Mouse (Mus musculus) neural tube, embryonic 12.5 days (tissue): ENCODE results near the gene Prkag3. TPM values are rescaled to one million over a fixed set of nuclear protein-coding genes. Genes with fewer than 3 reads are reported as not detected.

Experiments used
- ATAC-seq: fragments of 200-750 bp; cut with Nextera tagmentation; 2 replicates; pipeline ENCODE4 v1.8.0; 2017; ENCODE audit warnings: low read depth, mild to moderate bottlenecking, moderate TSS enrichment, moderate library complexity; ENCODE audit not compliant: low FRiP score
- H3K27ac ChIP-seq: fragments of 300-500 bp; sonication (generic); 2 replicates; pipeline ENCODE4 v1.5.1; 2016
- H3K27me3 ChIP-seq: fragments of 300-500 bp; sonication (generic); replicated peaks from 2 replicates; pipeline ENCODE4 v1.6.1; 2016; ENCODE audit warnings: mild to moderate bottlenecking
- H3K36me3 ChIP-seq: fragments of 300-500 bp; sonication (generic); 2 replicates; pipeline ENCODE4 v1.6.1; 2016; ENCODE audit warnings: mild to moderate bottlenecking
- H3K4me1 ChIP-seq: fragments of 300-500 bp; sonication (generic); 2 replicates; pipeline ENCODE4 v1.6.1; 2016
- H3K4me2 ChIP-seq: fragments of 300-500 bp; sonication (generic); replicated peaks from 2 replicates; pipeline ENCODE4 v1.6.1; 2016; ENCODE audit warnings: mild to moderate bottlenecking
- H3K4me3 ChIP-seq: fragments of 300-500 bp; sonication (generic); 2 replicates; pipeline ENCODE4 v1.5.1; 2016
- H3K9ac ChIP-seq: fragments of 300-500 bp; sonication (generic); 2 replicates; pipeline ENCODE4 v1.6.1; 2016; ENCODE audit warnings: mild to moderate bottlenecking
- H3K9me3 ChIP-seq: fragments of 300-500 bp; sonication (generic); 2 replicates; pipeline ENCODE4 v1.6.1; 2016; ENCODE audit warnings: mild to moderate bottlenecking
- WGBS: fragments of 180-500 bp; shearing (Covaris S2); methylation state at CpG from one replicate; pipeline ENCODE4 v1.1.7; 2016; 5-methylcytosine and 5-hydroxymethylcytosine counted together
- polyA plus RNA-seq: library from polyadenylated mRNA; unstranded; fragments of >200 nt; fragmentation: Nextera tagmentation; extraction: Ambion mirVana; gene quantifications from 2 replicates; pipeline ENCODE4 v1.2.1, GENCODE M21; 2016

The Prkag3 gene
- polyA plus RNA-seq, 1 experiment from 2014 or later = 0.10 TPM

DNA sequence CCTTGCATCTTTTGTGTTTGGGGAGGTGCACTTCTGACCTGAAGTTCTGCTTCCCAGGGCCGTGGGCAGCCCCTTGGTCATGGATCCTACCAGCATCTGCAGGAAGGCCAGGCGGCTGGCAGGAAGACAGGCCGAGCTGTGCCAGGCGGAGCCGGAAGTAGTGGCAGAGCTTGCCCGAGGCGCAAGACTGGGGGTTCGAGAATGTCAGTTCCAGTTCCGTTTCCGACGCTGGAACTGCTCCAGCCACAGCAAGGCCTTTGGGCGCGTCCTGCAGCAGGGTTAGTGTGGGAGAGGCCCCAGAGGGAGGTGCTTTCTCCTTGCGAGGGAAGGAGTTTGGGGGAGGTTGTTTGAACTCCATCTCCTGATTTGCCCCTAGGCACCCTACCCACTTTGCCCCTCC, 33.0 kb upstream of the Prkag3 start:
- 26% methylated on average over 14 of the region's 14 CpGs for WGBS
- no peak overlapping the region for H3K9ac ChIP-seq

GRCm38 (mm10) chr1:74778934-74779486, 30.0 kb upstream of the Prkag3 start:
- Histone ChIP-seq H3K4me1 (peaks cover 10% of the 10 kb centered on the region), H3K36me3 (no peaks in the 10 kb centered on the region), H3K9ac (no peak overlapping the region), H3K27ac (no peak overlapping the region), H3K9me3 (no peaks in the 10 kb centered on the region), H3K4me3 (no peak overlapping the region), H3K27me3 (peaks cover 80% of the 10 kb centered on the region), H3K4me2 (no peak overlapping the region)
- no peak for ATAC-seq
- WGBS = 48% methylated on average over 3 of the region's 3 CpGs

More for the DNA sequence above, 33.0 kb upstream of the Prkag3 start:
- Histone ChIP-seq H3K4me3 (no peak overlapping the region), H3K36me3 (no peaks in the 10 kb centered on the region), H3K27me3 (peaks cover 78% of the 10 kb centered on the region), H3K4me1 (peaks cover 16% of the 10 kb centered on the region), H3K27ac (no peak overlapping the region), H3K4me2 (no peak overlapping the region), H3K9me3 (no peaks in the 10 kb centered on the region)
- no peak for ATAC-seq

DNA sequence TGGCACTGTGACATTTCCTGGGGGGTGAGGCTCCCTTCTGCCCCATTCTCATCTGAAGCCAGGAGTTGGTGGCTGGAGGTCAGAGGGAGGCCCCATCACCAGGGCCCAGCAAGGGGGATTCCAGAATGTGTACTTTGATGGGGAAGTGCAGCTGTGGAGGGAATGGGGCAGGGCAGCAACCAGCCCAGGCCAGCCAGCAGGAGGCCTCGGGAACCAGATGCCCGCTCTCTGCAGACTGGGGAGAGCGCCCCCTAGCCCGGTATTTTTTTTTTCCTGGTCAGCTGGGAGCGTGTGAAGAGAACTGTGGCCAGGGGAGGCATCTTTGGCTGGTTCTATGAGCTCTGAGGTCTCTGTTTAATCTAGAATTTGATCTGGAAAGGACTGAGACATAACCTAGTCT, 26.8 kb upstream of the Prkag3 start:
- peaks cover 20% of the 10 kb centered on the region for H3K4me1 ChIP-seq
- ATAC-seq = no peak
- no peak overlapping the region for H3K4me2 ChIP-seq
- WGBS = 8% methylated on average over 5 of the region's 5 CpGs
- H3K27me3 ChIP-seq = peaks cover 79% of the 10 kb centered on the region
- H3K36me3 ChIP-seq = no peaks in the 10 kb centered on the region
- H3K4me3 ChIP-seq = no peak overlapping the region
- H3K27ac ChIP-seq = no peak overlapping the region
- no peaks in the 10 kb centered on the region for H3K9me3 ChIP-seq
- 0 out of 2 replicates have a peak overlapping the region, but pooled peaks have one; percentile 13 for H3K9ac ChIP-seq

DNA sequence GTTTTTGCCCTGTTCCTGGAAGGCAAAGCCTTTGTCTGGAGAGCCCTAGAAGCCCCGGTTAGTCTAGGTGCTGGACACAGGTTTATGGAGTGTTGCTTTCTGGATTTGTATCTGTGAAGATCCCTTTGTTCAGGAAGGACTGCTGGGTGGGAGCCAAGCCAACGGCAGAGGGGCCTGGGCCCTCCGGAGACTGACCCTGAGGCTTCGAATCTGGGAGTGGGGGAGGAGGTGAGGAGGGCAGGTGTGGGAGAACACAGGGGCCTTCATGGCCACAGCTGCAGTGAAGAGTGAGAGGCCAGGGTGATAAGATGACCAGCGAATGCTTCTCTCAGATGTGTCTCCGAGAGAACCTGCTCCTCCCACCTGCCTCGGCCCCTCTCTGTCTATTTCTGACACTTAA, 25.0 kb upstream of the Prkag3 start:
- H3K27ac ChIP-seq = no peak overlapping the region
- peaks cover 89% of the 10 kb centered on the region for H3K27me3 ChIP-seq
- peaks cover 23% of the 10 kb centered on the region for H3K4me1 ChIP-seq
- no peaks in the 10 kb centered on the region for H3K9me3 ChIP-seq
- WGBS = 13% methylated on average over 7 of the region's 7 CpGs
- no peaks in the 10 kb centered on the region for H3K36me3 ChIP-seq
- H3K4me2 ChIP-seq = no peak overlapping the region
- no peak overlapping the region for H3K9ac ChIP-seq
- no peak overlapping the region for H3K4me3 ChIP-seq
- no peak; the same call in 1 of the 2 replicates for ATAC-seq

GRCm38 (mm10) chr1:74773136-74773535, 24.1 kb upstream of the Prkag3 start:
- WGBS = 1% methylated on average over 15 of the region's 15 CpGs
- Histone ChIP-seq H3K4me3 (no peak overlapping the region), H3K27me3 (peaks cover 95% of the 10 kb centered on the region), H3K4me2 (peak overlapping the region; percentile 95), H3K9me3 (no peaks in the 10 kb centered on the region), H3K4me1 (peaks cover 23% of the 10 kb centered on the region), H3K27ac (no peak overlapping the region), H3K9ac (no peak overlapping the region), H3K36me3 (no peaks in the 10 kb centered on the region)
- ATAC-seq = peak; percentile 77

- no peak for ATAC-seq
- Histone ChIP-seq H3K4me1 (peaks cover 23% of the 10 kb centered on the region), H3K4me2 (peak overlapping the region; percentile 95), H3K9ac (peak overlapping the region; percentile 65), H3K9me3 (no peaks in the 10 kb centered on the region), H3K4me3 (peak overlapping the region; percentile 47), H3K36me3 (no peaks in the 10 kb centered on the region), H3K27ac (no peak overlapping the region), H3K27me3 (peaks cover 93% of the 10 kb centered on the region)
- WGBS = under 1% methylated on average over 51 of the region's 51 CpGs
Observed at GRCm38 (mm10) chr1:74771931-74772620, 23.1 kb upstream of the Prkag3 start.

DNA sequence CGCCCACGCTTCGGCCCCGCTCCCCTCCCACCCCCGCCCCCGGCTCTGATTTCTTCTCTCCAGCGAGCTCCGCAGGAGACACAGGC, 22.7 kb upstream of the Prkag3 start, which contains the start of gene Wnt6:
TSS of gene Wnt6 (plus strand) at position 48 of the 86 bp plus-strand sequence.
- WGBS = 0% methylated on average over 7 of the region's 8 CpGs
- Histone ChIP-seq H3K4me2 (peak within 1 kb of the TSS; percentile 95), H3K9ac (peak within 1 kb of the TSS; percentile 65), H3K36me3 (no peaks in the 10 kb centered on the region), H3K27me3 (peaks cover 90% of the 10 kb centered on the region), H3K27ac (no peak within 1 kb of the TSS), H3K9me3 (no peaks in the 10 kb centered on the region), H3K4me1 (peaks cover 23% of the 10 kb centered on the region), H3K4me3 (peak within 1 kb of the TSS; percentile 47)
- no peak for ATAC-seq

- ATAC-seq = no peak
- no peak overlapping the region for H3K27ac ChIP-seq
- WGBS = 2% methylated on average over 22 of the region's 26 CpGs
- H3K4me1 ChIP-seq = peaks cover 23% of the 10 kb centered on the region
- H3K27me3 ChIP-seq = peaks cover 87% of the 10 kb centered on the region
- peak overlapping the region; percentile 95 for H3K4me2 ChIP-seq
- no peaks in the 10 kb centered on the region for H3K36me3 ChIP-seq
- peak overlapping the region; percentile 47 for H3K4me3 ChIP-seq
- peak overlapping the region; percentile 65 for H3K9ac ChIP-seq
- H3K9me3 ChIP-seq = no peaks in the 10 kb centered on the region
Observed at GRCm38 (mm10) chr1:74771467-74771844, 22.4 kb upstream of the Prkag3 start.

GRCm38 (mm10) chr1:74770727-74771466, 21.9 kb upstream of the Prkag3 start:
- Histone ChIP-seq H3K36me3 (no peaks in the 10 kb centered on the region), H3K4me1 (peaks cover 23% of the 10 kb centered on the region), H3K9me3 (no peaks in the 10 kb centered on the region), H3K27ac (no peak overlapping the region), H3K27me3 (peaks cover 82% of the 10 kb centered on the region), H3K9ac (0 out of 2 replicates have a peak overlapping the region, but pooled peaks have one; percentile 65), H3K4me3 (peak overlapping the region; percentile 47), H3K4me2 (peak overlapping the region; percentile 95)
- under 1% methylated on average over 35 of the region's 35 CpGs for WGBS
- no peak for ATAC-seq

- Histone ChIP-seq H3K27ac (no peak overlapping the region), H3K9me3 (no peaks in the 10 kb centered on the region), H3K4me3 (no peak overlapping the region), H3K27me3 (peaks cover 10% of the 10 kb centered on the region), H3K36me3 (no peaks in the 10 kb centered on the region), H3K9ac (no peak overlapping the region), H3K4me2 (no peak overlapping the region), H3K4me1 (no peaks in the 10 kb centered on the region)
- ATAC-seq = no peak
- WGBS = 4% methylated on average over 6 of the region's 6 CpGs
Observed at GRCm38 (mm10) chr1:74763081-74763480, 14.1 kb upstream of the Prkag3 start.

GRCm38 (mm10) chr1:74759773-74760172, 10.8 kb upstream of the Prkag3 start:
- no peaks in the 10 kb centered on the region for H3K36me3 ChIP-seq
- H3K9me3 ChIP-seq = no peaks in the 10 kb centered on the region
- H3K4me3 ChIP-seq = no peak overlapping the region
- H3K9ac ChIP-seq = no peak overlapping the region
- no peaks in the 10 kb centered on the region for H3K4me1 ChIP-seq
- H3K27ac ChIP-seq = no peak overlapping the region
- H3K4me2 ChIP-seq = no peak overlapping the region
- no peak for ATAC-seq
- 32% methylated on average over 4 of the region's 4 CpGs for WGBS
- H3K27me3 ChIP-seq = 0 out of 2 replicates have a peak, but pooled peaks cover 6% of the 10 kb centered on the region

DNA sequence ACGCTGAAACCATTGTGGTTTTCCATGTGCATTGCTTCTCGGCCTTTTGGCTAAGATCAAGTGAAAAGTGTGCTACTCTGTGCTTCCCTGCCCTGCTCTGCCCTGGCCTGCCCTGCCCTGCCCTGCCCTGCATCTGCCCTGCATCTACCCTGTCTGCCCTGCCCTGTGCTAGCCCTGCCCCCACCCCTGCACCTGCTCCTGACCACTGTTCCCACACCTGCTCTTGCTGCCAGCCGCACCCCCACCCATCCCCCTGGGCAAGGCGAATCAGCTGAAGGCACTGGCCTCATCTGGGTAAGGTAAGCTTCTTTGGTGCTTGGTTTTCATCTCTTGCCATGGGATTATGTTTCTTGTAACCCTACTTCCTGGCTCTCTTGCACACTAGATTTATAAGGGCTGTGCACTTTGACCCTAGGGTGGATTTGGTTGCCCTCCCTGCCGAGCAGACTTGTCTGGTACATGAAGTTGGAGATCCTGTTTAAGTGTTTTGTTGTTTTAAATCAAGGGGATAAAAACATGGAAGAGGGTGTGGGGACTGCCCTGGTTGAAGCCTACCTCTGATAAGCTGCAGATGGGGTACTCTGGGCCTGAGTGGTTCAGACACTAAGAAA, 5.3 kb upstream of the Prkag3 start:
- no peak overlapping the region for H3K4me3 ChIP-seq
- 0 out of 2 replicates have a peak, but pooled peaks cover 2% of the 10 kb centered on the region for H3K27me3 ChIP-seq
- no peaks in the 10 kb centered on the region for H3K4me1 ChIP-seq
- H3K4me2 ChIP-seq = no peak overlapping the region
- 77% methylated on average over 5 of the region's 5 CpGs for WGBS
- no peaks in the 10 kb centered on the region for H3K9me3 ChIP-seq
- no peaks in the 10 kb centered on the region for H3K36me3 ChIP-seq
- no peak overlapping the region for H3K9ac ChIP-seq
- ATAC-seq = no peak
- H3K27ac ChIP-seq = no peak overlapping the region
